Mouse (Mus musculus) kidney, embryonic 16.5 days (tissue): ENCODE data around the gene Fkbp14. TPM values are rescaled to one million over a fixed set of nuclear protein-coding genes. Genes with fewer than 3 reads are reported as not detected.

Experiments used
- ATAC-seq: fragments of 200-750 bp; cut with Nextera tagmentation; 2 replicates; pipeline ENCODE4 v1.8.0; 2017; ENCODE audit warnings: moderate TSS enrichment; ENCODE audit not compliant: low FRiP score, low TSS enrichment
- H3K27ac ChIP-seq: fragments of 300-500 bp; sonication (generic); 2 replicates; pipeline ENCODE4 v1.5.1; 2014; ENCODE audit warnings: low read length
- H3K27me3 ChIP-seq: fragments of 300-500 bp; sonication (generic); 2 replicates; pipeline ENCODE4 v1.6.1; 2014; ENCODE audit warnings: low read length, control low read depth, mixed read lengths; ENCODE audit not compliant: insufficient read depth
- H3K36me3 ChIP-seq: fragments of 300-500 bp; sonication (generic); 2 replicates; pipeline ENCODE4 v1.6.1; 2014; ENCODE audit warnings: low read length, control low read depth, mixed read lengths; ENCODE audit not compliant: insufficient read depth
- H3K4me1 ChIP-seq: fragments of 300-500 bp; sonication (generic); 2 replicates; pipeline ENCODE4 v1.6.1; 2014; ENCODE audit warnings: low read length, control low read depth, mixed read lengths; ENCODE audit not compliant: insufficient read depth
- H3K4me2 ChIP-seq: fragments of 300-500 bp; sonication (generic); replicated peaks from 2 replicates; pipeline ENCODE4 v1.6.1; 2014; ENCODE audit warnings: low read depth, low read length
- H3K4me3 ChIP-seq: fragments of 300-500 bp; sonication (generic); 2 replicates; pipeline ENCODE4 v1.5.1; 2014; ENCODE audit warnings: mild to moderate bottlenecking, low read length
- H3K9ac ChIP-seq: fragments of 300-500 bp; sonication (generic); replicated peaks from 2 replicates; pipeline ENCODE4 v1.6.1; 2014; ENCODE audit warnings: low read length
- H3K9me3 ChIP-seq: fragments of 300-500 bp; sonication (generic); 2 replicates; pipeline ENCODE4 v1.6.1; 2016; ENCODE audit warnings: low read length, control low read depth
- WGBS: fragments of 180-500 bp; shearing (Covaris S2); extraction: QIAGEN DNeasy Blood & Tissue Kit; methylation state at CpG from one replicate; pipeline ENCODE4 v1.1.7; 2014; 5-methylcytosine and 5-hydroxymethylcytosine counted together
- polyA plus RNA-seq: library from polyadenylated mRNA; unstranded; fragments of >200 nt; fragmentation: Nextera tagmentation; extraction: Ambion mirVana; gene quantifications from 2 replicates; pipeline ENCODE4 v1.2.1, GENCODE M21; 2015

The Fkbp14 gene
- polyA plus RNA-seq: 30.3 and 30.9 TPM in 2 replicates

- Histone ChIP-seq H3K4me1 (peaks cover 29% of the 10 kb centered on the region), H3K27me3 (no peaks in the 10 kb centered on the region), H3K9me3 (no peaks in the 10 kb centered on the region), H3K27ac (no peak within 1 kb of the TSS), H3K4me2 (peak within 1 kb of the TSS; percentile 67), H3K4me3 (peak within 1 kb of the TSS; percentile 86; the same call in 1 of the 2 replicates), H3K36me3 (no peaks in the 10 kb centered on the region), H3K9ac (peak within 1 kb of the TSS; percentile 81; the same call in 1 of the 2 replicates)
- ATAC-seq: no peak
- WGBS: 75% methylated on average over 4 of the region's 4 CpGs
These were observed at the start of gene Fkbp14 for GRCm38 (mm10) chr6:54597208-54597607. Gene Fkbp14, minus strand, starts transcription at chr6:54597308.

DNA sequence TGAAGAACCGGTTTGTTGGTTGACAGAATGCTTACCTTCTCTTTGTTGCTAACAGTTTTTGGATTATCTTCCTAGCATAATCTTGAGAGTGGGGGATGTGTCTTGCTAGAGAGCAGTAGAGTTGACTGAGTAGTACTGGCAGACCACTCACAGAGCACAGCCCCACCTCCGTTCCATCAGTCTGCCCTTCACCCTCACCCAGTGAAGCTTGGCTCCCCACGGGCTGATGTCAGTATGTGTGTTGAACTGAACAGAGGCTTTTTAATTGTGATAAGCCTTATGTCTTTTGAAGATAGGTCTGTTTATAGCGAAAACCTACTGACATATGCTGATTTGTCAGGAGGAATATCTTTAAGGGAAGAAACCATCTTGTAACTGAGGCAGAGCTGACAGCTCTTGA lies 46.1 kb upstream of the Fkbp14 start:
- no peaks in the 10 kb centered on the region for H3K4me1 ChIP-seq
- H3K9me3 ChIP-seq: no peaks in the 10 kb centered on the region
- ATAC-seq: no peak
- H3K9ac ChIP-seq: no peak overlapping the region
- WGBS: 83% methylated on average over 4 of the region's 4 CpGs
- no peaks in the 10 kb centered on the region for H3K27me3 ChIP-seq
- no peak overlapping the region for H3K27ac ChIP-seq
- no peak overlapping the region for H3K4me3 ChIP-seq
- no peak overlapping the region for H3K4me2 ChIP-seq
- H3K36me3 ChIP-seq: peaks cover 8% of the 10 kb centered on the region; the same call in 1 of the 2 replicates

- H3K36me3 ChIP-seq: peaks cover 8% of the 10 kb centered on the region; the same call in 1 of the 2 replicates
- 91% methylated on average over 2 of the region's 2 CpGs for WGBS
- H3K4me3 ChIP-seq: no peak overlapping the region
- H3K27me3 ChIP-seq: no peaks in the 10 kb centered on the region
- no peak overlapping the region for H3K27ac ChIP-seq
- no peaks in the 10 kb centered on the region for H3K9me3 ChIP-seq
- no peak overlapping the region for H3K4me2 ChIP-seq
- no peak overlapping the region for H3K9ac ChIP-seq
- no peak for ATAC-seq
- H3K4me1 ChIP-seq: no peaks in the 10 kb centered on the region
These were observed 44.8 kb upstream of the Fkbp14 start for GRCm38 (mm10) chr6:54641953-54642352.

DNA sequence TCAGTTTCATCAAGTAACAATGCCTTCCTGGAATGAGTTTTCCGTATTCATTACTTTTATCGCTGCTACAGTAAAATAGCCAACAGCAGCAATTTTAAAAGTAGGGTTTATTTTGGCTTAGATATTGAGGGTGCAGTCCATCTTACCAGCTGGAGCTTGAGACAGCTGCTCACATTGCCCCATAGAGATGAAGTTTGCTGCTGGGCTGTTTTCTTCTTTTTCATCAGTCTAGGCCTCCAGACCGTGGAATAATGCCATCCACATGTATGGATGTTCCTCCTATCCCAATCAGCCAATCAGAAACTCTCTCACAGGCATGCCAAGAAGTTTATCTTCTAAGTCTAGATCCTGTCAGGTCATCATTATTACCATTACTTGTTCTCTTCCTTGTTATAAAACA lies 42.8 kb upstream of the Fkbp14 start:
- Histone ChIP-seq H3K9me3 (no peaks in the 10 kb centered on the region), H3K4me2 (no peak overlapping the region), H3K4me3 (no peak overlapping the region), H3K9ac (no peak overlapping the region), H3K27me3 (no peaks in the 10 kb centered on the region), H3K27ac (no peak overlapping the region), H3K36me3 (peaks cover 8% of the 10 kb centered on the region; the same call in 1 of the 2 replicates), H3K4me1 (no peaks in the 10 kb centered on the region)
- no peak for ATAC-seq
- WGBS: 89% methylated on average over 3 of the region's 3 CpGs

- Histone ChIP-seq H3K27me3 (no peaks in the 10 kb centered on the region), H3K4me1 (no peaks in the 10 kb centered on the region), H3K4me3 (no peak overlapping the region), H3K27ac (no peak overlapping the region), H3K36me3 (peaks cover 26% of the 10 kb centered on the region; the same call in 1 of the 2 replicates), H3K9me3 (no peaks in the 10 kb centered on the region), H3K9ac (no peak overlapping the region), H3K4me2 (no peak overlapping the region)
- 49% methylated on average over 3 of the region's 3 CpGs for WGBS
- no peak for ATAC-seq
These were observed 34.4 kb upstream of the Fkbp14 start for GRCm38 (mm10) chr6:54631462-54631861.

DNA sequence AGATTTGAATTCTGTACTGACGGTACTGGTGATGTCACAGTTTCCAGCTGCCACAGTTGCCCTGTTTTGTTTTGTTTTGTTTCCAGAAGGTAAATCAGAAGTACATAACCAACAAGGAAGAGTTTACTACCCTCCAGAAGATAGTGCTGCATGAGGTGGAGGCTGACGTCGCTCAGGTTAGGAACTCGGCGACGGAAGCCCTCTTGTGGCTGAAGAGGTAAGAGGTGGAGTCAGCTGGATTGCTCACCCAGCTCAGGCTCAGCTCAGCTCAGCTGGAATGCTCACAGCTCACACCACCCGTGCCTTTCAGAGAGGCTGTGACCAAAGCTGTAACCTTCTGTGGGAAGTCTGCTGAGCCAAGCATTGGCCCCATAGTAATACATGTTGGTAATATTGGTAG lies 32.6 kb upstream of the Fkbp14 start:
- Histone ChIP-seq H3K4me2 (no peak overlapping the region), H3K36me3 (peaks cover 30% of the 10 kb centered on the region; the same call in 1 of the 2 replicates), H3K9me3 (no peaks in the 10 kb centered on the region), H3K4me1 (no peaks in the 10 kb centered on the region), H3K27me3 (no peaks in the 10 kb centered on the region), H3K27ac (no peak overlapping the region), H3K4me3 (no peak overlapping the region), H3K9ac (no peak overlapping the region)
- no peak for ATAC-seq
- whole genome bisulfite sequencing: 38% methylated on average over 7 of the region's 7 CpGs

DNA sequence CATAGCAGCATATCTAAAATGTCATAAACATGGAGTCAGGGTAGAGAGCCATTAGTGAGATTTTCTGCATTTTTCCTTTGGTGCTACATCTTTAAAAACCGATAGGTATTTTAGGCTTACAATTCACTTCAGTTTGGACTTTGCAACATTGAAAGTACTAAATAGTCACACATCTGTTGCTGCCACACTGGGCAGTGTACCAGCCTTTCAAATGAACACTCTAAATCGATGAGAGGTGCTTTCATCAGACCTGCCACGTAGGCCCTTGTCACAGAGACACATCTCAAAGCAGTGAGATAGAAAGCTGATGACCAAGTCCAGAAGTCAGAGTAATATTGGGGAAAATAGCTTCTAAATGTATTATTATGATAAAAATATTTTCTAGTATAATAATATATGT lies 31.3 kb upstream of the Fkbp14 start:
- 90% methylated on average over 3 of the region's 3 CpGs for WGBS
- Histone ChIP-seq H3K4me1 (no peaks in the 10 kb centered on the region), H3K9ac (no peak overlapping the region), H3K27me3 (no peaks in the 10 kb centered on the region), H3K9me3 (no peaks in the 10 kb centered on the region), H3K27ac (no peak overlapping the region), H3K4me3 (no peak overlapping the region), H3K4me2 (no peak overlapping the region), H3K36me3 (peaks cover 31% of the 10 kb centered on the region; the same call in 1 of the 2 replicates)
- no peak for ATAC-seq

- no peak overlapping the region for H3K4me3 ChIP-seq
- no peak overlapping the region for H3K4me2 ChIP-seq
- 50% methylated on average over 4 of the region's 4 CpGs for WGBS
- H3K36me3 ChIP-seq: peaks cover 24% of the 10 kb centered on the region
- no peaks in the 10 kb centered on the region for H3K9me3 ChIP-seq
- H3K4me1 ChIP-seq: no peaks in the 10 kb centered on the region
- H3K9ac ChIP-seq: no peak overlapping the region
- no peak overlapping the region for H3K27ac ChIP-seq
- no peak for ATAC-seq
- no peaks in the 10 kb centered on the region for H3K27me3 ChIP-seq
These were observed 23.2 kb upstream of the Fkbp14 start for GRCm38 (mm10) chr6:54620357-54620756.

DNA sequence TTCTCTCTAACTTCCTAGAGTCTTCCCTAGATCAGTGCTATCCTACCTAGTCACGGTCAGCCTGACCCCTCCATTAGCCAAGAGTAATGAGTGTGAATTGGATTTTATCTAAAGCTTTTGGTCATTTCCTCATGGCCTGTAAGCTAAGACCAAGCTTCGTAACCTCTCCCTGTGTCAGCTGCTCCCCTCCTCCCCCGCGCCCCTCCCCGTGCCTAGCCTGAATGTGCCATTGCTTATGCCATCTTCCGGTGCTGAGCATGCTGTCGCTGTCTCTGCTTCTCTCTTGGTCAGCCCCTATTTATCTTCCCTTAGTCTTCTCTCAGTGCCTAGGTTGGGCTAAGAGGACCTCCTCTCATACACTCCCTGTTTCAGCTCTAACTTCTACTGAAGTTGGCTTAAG lies 22.4 kb upstream of the Fkbp14 start:
- H3K4me2 ChIP-seq: no peak overlapping the region
- H3K27me3 ChIP-seq: no peaks in the 10 kb centered on the region
- H3K36me3 ChIP-seq: peaks cover 23% of the 10 kb centered on the region
- H3K4me1 ChIP-seq: no peaks in the 10 kb centered on the region
- no peak overlapping the region for H3K9ac ChIP-seq
- ATAC-seq: no peak
- H3K4me3 ChIP-seq: no peak overlapping the region
- no peaks in the 10 kb centered on the region for H3K9me3 ChIP-seq
- no peak overlapping the region for H3K27ac ChIP-seq
- WGBS: 65% methylated on average over 7 of the region's 7 CpGs

GRCm38 (mm10) chr6:54617363-54617762 lies 20.3 kb upstream of the Fkbp14 start:
- H3K36me3 ChIP-seq: peaks cover 13% of the 10 kb centered on the region
- H3K4me1 ChIP-seq: no peaks in the 10 kb centered on the region
- H3K27ac ChIP-seq: no peak overlapping the region
- WGBS: 74% methylated on average over 3 of the region's 3 CpGs
- H3K4me3 ChIP-seq: no peak overlapping the region
- no peak overlapping the region for H3K9ac ChIP-seq
- H3K4me2 ChIP-seq: no peak overlapping the region
- H3K27me3 ChIP-seq: no peaks in the 10 kb centered on the region
- no peaks in the 10 kb centered on the region for H3K9me3 ChIP-seq
- no peak for ATAC-seq
